Mouse (Mus musculus): Measurements from ENCODE around the gene Acox3.

DNA sequence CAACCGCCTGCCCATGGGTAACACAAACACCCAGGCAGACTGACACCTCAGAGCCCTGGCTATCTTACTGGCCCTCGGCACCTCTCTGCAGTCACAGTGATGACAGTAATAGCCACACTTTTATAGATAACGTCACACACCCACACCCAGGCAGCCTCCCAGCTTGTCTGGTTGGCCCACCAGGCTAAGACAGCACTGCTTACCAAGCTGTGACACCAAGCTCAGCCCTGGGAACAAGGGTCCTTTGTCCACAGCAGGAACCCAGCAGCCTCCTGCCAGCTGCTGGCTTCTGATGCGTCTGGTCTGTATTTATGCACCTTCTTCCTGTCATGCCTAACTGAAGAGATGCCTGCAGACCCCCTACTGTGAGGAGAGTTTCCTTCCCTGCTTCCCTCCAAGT is 38.3 kb downstream of the Acox3 start:
- no peak for TF ChIP-seq POLR2A (IDR thresholded peaks at IDR 0.05; ENCODE audit: low read depth, low read length)
- no peak for TF ChIP-seq CTCF (IDR thresholded peaks at IDR 0.05; ENCODE audit: extremely low read depth, insufficient read depth, insufficient read length, insufficient replicate concordance)

All from spleen, adult 2 months (tissue).